Mouse (Mus musculus): Measurements from ENCODE around the gene Tmem63c.

Gene Tmem63c

DNA sequence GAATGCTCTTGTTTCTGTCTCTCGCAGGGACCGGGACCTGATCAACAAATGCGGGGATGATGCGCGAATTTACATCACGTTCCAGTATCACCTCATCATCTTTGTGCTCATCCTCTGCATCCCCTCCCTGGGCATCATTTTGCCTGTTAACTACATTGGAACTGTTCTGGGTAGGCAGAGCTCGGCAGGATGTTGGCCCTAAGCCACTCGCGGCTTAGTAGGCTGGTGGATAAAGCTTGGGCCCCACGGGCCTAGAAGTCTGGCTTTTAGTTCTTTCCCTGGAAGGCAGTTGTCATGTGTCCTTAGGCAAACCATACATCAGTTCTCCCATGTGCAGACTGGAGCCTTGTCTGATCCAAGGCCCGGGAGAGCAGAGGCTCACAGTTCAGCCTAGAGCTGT is 44.3 kb downstream of the Tmem63c start:
- no peak for DNase-seq

DNA sequence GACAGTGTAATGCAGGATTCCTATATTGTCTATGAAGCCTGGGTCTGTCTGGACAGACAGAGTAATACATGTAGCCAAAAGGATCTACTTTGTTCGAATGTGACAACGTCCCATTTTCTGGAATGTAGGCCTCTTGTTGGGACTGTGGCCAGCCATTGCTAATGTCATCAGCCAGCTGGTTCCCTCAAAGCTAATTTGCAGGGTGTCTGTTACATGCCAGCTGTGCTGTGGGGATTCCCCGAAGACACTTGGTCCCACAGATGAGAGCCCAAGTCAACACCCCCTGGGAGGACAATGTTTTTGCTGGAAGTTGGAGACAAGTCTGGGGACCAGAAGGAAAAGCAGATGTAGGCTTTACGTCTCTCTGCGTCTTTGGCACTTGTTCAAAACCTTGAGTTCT is 45.3 kb downstream of the Tmem63c start:
- DNase-seq = no peak

DNA sequence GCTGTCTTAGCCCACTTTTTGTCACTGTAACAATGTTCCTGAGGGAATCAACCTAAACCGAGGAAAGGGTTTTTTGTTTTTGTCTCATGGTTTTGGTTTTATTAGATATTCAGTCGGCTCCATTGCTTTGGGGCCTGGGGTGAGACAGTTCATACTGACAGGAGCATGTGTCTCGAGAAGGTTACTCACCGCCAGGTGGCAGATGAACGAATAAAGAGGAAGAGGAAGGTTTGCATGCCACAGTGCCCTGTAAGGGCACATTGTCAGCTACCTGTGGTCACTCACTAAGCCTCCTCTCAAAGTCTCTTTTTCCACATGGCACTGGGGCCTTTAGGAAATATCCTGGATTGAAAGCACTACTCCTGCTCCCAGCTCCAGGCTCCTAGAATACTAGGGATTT is 49.4 kb downstream of the Tmem63c start:
- no peak for DNase-seq

DNA sequence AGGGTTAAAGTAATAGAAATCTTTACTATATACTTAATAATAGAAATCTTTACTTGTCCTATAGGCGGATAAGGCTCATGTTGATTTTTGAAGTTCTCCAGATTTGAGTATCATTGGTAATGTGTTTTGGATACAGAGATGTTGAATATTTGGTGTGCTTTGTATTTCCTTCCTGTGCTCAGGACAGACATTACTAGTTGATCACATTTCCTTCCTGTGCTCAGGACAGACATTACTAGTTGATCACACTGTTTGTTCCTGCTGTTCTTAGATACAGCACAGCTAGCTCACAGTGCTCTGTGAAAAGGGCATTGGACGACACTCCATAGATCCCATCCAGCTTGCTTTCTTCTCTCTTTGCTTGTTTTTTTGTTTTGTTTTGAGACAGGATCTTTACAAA is 55.5 kb downstream of the Tmem63c start:
- DNase-seq = no peak

DNA sequence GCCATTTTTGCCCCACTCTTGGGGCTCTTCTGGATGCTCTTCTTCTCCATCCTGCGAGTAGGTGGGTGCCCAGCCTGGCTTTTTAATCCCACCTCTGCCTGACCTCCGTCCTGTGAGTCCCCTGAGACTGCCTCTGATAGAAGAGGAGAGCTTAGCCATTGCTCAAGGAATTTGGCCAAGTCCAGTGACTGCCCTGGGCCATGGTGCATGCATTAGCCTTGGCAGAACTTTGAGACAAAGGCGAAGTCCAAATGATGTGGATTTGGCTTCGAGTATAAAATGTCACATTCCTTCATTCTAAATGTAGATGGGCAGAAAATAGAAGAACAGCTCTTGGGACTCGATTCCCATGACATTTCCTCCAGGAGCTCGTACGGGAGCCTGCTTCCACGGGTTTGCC is 61.7 kb downstream of the Tmem63c start:
- DNase-seq = no peak

DNA sequence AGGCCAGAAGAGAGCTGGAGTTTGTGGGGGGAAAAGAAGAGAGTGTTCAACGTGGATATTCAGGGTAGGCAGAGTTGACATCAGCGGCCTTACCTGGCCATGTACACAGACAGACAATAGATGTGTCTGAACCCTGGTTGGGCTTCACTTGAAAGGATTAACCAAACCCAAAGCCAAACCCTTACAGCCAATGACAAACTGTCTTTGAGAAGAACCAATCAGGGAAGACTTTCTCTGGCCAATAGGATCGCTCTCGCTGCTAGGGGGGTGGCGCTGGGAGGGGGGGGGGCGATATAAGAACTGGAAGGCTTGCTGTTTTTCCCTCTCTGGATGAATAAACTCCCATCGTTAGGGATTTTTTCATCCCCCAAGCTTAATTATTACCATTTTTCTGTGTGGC is 66.1 kb downstream of the Tmem63c start:
- DNase-seq = no peak

DNA sequence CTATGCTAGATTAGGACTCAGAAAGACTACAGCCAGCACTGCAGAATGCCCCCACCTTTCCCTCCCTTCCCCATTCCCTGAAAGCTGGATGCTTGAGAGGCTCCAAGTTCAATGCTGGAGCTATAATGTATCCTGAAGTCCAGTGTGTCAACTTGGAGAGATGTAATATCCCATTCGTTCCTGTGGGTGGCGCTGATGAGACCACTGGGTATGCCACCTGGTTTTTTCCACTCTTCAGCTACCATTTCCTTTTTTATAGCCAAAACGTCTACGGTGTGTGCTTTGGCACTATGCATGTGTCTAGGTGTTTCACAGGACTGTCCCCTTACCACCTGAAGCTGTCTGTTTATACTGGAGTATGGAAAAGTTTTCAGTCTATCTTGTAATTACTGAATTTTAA is 67.2 kb downstream of the Tmem63c start:
- no peak for DNase-seq

DNA sequence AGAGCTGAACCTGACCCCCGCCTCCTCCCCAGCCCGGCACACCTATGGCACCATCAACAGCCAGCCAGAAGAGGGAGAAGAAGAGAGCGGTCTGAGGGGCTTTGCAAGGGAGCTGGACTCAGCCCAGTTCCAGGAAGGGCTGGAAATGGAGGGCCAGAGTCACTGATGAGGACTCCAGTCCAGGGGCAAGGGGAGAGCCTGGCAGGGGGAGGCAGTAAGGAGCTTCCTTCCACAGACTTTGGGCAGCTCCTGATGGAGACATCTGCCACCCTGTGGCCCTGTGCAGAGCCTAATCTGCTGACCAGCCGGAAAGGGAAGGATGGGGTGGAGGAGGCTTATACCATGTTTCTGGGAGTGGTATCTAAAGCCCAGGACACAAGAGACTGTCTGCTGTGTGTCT is 68.1 kb downstream of the Tmem63c start:
- no peak for DNase-seq

DNA sequence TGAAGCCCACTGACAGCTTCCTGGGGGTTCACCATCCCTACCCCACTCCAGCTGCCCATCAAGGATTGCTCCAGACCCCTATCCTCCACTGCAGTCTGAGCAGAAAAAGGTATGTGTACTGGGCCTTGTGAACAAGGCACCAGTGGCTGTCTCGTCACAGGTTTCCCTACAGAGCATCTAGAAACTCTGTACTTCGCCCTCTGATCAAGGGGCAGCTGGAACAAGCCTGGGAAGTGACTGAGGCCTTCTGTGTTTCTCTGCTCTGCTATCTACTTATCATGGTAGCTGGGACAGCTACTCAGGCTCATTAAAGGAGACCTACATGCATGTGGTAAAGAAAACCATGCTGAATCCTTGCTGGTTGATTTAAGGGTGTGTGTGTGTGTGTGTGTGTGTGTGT is 68.6 kb downstream of the Tmem63c start:
- no peak for DNase-seq

DNA sequence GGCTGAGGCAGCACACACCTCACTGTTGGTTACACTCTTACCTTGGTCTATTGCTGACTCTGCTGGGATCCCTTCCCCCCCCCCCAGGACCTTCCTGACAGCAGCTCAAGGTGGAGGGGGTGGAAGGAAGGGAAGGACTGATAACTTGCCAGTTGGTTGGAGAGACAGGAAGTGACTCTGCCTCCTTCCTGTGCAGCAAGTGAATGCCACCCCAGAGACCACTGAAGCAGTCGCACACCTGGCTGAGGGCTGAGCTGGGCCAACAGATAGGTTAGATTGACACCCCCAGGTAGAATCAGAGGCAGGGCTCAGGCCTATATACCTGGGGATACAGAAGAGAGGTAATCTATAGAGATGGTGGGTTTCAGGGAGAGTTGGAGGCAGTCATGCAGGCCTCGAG is 70.8 kb downstream of the Tmem63c start:
- no peak for DNase-seq

DNA sequence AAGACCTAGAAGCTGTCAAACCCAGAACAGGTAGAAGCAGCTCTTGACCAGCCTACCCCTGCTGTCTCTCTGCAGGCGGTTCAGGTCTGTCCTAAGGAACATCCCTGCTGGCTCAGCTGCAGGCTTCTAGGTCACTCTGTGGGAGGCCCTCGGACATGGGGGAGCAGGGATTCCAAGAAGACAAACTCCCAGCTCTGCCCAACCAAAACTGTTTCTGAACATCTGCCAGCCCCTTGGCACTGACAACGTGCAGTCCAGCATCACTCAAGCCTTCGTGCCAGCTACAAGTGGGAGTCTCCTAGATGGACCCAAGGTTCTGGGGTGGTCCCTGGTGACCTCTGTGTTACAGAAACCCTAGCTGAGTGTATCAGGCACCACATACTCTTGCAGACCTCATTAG is 72.1 kb downstream of the Tmem63c start:
- DNase-seq = no peak

DNA sequence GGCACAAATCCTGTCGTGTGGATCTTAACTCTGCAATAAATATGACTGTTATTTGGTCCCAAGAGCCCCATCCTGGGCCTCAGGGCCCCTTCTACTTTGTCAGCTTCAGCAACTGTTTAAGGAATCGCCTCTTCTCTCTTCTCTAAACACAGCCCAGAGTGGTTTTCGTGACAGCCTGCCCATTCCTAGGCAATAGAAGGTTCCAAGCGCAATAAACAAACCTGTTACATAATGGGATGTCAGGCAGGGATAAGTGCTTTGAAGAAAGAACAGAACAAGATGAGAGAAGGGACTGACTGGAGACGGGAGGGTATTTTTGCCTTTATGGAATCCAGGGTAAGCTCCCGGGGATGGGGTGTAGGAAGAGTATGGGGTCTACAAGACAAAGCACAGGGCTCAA is 72.5 kb downstream of the Tmem63c start:
- no peak for DNase-seq

DNA sequence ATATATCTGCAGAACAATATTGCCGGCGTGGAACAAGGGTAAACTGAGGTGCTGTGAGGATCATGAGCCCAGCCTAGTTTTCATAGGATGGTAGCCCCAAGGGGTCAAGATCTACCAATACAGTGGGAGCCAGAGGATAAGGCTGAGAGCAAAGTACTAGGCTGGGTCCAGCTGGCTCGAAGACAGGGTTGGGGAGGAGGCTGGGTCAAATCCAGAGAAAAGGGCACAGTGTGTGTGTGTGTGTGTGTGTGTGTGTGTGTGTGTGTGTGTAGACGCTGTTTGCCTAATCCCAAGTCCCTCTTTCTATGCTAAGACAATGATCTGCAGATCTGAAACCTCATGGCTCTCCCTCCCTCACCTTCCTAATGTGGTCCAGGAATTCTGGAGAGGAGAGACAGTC is 79.2 kb downstream of the Tmem63c start:
- no peak for DNase-seq

DNA sequence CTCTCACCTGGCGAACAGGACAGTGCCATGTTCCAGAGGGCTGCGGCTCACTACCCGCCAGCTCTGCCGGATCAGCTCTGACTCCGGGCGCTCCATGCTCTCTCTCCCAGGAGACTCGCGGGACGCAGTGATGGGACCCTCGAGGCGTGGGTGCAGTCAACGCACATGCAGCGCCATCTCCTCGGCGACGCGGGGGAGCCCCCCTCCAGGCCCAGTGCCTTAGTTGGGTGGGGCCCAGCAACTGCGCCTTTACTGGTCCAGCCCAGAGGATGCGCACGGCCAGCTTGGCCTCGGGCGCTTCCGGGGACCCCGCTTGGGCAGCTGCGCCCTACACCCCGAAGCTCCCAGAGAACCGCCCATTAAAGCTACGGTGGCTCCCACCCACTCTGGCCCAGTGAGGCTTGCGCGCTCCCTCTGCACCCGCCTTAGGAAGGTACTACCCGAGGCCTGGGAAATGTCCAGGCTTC is 81.1 kb downstream of the Tmem63c start, which contains the start of gene Ngb:
Ngb (minus strand) TSS at position 375 of the 467 bp plus-strand sequence.
- no peak for DNase-seq

DNA sequence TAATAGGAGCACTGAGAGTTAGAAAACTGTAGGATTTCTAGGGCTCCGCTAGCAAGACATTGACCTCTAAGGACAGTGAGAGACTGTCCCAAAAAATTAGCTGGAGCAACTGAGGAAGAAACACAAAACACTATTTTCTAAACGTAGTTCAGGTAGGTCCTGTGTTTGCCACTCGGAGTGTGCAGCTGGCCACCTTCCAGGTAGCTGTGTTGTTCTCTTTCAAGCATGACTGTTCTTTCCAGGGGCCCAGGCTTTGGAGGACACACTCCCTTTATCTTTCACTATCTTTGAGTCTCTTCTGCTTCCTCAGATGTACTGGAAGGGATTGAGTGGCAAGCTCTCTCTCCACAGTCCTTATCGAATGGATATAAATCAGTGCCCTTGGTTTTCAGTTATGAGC is 82.3 kb downstream of the Tmem63c start:
- no peak for DNase-seq

DNA sequence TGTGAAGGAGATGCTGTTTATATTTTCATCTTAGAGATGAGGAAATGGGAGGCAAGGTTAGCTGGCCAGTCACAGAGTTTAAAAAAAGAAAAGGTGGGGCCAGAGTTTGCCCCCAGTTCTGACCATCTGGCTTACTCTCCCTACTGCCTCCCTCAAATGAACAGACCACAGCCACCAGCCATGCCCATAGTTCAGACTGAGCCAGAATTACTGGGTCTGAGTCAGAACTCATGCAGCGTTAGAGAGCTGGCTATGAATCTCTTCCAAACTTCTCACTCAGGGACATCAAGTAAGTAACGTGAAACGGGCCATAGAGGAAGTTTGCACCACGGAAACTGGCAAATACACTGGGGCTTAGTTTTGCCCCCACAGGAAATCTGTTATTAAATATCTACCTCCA is 83.7 kb downstream of the Tmem63c start:
- no peak for DNase-seq

DNA sequence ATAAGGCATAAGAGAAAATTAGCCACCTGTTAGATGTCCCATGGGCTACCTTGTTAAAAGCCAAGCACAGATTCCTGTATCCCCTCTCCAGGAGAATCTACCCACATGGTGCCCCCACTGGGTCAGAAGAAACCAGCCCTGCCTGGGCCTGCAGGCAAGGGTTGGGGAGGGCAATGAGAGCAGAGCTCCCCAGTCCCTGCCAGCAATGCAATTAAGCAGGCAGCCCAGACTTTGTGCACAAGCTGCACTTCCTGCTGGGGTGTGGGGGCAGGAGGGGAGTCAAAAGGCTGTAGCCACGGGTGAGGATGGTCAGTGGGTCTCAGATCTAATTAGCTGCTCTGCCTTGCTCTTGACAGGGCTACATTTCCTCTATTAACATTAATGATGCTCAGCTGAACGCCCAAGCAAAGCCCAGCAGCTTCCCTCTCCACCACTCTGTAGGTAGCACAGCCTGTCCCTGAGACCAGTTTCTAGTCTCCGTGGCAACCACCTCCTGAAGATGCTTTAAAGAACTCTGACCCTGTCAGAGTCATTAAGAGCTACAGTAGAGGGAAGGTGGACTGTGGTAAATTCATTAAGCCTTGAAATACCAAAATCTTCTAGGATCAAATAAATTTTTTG is 86.3 kb downstream of the Tmem63c start:
- no peak for DNase-seq

DNA sequence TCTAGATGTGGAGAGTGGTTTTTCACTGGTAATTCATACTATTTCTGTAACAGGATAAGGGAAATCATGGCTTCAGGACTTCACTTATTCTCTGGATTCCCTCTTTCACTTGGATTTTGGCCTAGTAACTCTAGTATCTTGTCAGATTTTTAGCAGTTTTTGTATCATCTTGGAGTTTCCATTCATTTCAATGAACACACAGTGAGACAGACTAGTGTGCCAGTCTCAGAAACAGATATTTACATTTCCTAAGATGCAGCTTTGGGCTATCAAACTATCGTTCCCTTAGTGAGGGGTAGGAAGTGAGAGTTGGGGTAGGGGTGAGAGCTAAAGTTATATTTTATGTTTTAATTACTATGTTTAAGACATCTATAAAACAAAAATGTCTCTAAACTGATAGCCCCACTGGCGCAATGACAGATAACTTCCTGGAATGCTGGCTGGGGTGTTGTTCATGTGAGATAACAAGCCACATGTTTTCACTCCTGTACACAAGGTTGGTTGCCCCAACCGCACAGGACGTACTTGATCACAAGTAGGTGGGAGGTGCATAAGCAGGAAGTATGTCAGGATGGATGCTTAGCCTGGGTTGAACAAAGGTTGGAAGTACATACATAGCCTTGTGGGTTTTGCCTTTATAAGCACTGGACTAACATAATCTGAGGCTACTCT is 100.9 kb downstream of the Tmem63c start:
- DNase-seq = no peak

DNA sequence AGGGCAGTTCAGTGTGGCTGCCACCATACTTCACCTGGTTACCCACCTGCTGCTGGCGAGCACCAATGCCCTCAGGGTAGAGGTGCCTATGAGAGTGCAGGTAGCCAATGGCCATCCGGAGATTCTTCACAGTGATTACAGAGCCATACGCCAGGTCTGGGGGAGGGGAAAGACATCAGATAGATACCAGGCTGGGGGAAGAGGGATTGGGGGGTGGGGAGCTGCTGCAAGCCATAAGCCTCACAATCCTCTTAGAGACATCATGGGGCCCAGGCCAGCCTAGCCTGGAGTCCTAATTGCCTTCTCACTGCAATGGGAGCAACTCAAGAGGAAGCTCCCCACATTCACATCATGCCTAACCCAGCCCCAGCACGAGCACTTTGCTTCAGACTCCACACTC is 106.1 kb downstream of the Tmem63c start:
- DNase-seq = no peak

DNA sequence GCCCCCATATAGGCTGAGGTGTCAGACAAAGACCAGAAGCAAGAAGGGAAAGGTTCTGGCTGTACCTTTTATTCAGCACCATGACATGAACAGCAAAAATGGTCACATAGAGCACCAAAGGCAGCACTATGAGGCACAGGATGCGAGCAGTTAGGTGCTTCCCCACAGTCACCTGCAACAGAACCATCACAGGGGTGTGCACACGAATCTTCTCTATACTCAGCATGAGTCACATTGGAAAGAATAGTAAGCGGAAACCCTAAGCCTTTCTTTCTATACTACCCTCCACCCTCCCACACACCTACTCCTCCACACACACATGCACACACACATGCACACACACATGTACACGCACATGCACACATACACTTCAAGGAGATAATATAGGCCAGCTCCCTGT is 109.1 kb downstream of the Tmem63c start:
- no peak for DNase-seq

DNA sequence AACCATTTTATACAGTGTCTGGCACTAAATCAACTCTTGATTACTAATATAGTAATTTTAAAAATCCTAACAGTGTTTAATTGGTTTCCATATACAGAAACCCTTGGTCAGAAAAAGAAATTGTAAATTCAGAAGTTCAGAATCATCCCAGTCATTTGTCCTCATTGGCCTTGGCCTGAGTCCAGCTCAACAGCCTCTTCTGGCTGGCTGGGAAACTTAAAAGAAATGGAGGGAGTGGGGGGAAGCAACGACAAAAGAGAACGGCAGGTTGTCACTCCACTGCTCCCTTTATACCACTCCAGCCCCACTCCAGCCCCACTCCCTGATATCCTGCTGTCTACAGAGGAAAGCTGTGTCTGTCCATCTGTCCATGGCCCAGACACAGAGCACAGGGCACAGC is 110.0 kb downstream of the Tmem63c start:
- no peak for DNase-seq

DNA sequence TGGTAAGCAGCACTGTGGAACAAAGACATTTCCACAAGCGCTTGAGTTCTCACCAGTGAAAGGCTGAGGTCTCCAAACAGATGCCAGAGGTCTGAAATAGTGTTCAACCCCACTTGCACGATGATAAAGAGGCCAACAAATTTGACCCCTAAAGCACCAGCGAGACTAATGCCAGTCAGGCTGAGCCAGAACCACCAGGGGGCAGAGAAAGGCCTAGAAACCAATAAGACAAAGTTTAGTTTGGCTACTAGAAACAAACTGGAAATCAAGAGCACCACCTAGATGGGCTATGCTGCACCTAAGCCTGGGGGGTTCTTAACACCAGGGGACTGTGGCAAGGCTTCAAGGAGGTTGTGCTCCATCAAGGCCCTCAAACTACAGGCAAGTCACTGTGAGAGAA is 110.5 kb downstream of the Tmem63c start:
- DNase-seq = no peak

DNA sequence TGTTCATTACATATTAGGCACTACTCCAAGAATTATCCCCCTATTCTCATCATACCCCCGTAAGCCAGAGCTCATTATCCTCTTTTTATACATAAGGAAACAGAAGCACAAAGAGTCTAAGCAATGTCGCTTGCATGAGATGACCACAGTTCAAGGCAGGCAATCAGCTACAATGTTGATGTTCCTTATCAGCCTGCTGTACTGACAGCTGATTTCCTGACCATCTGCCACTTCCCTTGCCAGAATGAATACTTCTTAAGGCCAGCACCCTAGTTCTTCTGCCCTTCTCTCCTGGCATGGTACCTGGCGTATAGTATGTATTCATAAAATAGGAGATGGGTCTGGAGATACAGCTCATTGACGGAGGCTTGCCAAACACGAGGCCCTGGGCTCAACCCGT is 111.1 kb downstream of the Tmem63c start:
- DNase-seq = no peak

DNA sequence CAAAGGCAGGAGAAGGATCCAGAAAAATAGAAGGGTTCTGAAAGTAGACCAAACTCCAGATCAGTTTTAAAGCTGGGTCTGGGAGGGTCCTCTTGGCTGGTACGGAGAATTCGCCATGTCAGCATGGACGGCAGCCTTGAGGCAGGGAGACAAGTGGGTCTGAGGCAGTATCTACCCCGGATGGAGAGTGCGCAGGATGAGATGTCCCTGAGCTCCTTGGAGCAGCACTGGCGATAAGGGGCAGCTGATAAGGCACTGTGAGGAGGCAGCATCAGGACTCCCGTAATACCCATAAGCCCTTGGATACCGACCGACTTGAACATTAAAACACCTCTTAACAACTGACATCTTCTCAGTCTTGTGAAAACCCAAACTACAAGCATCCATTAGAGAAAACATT is 111.6 kb downstream of the Tmem63c start:
- DNase-seq = no peak

All from right cerebral cortex, adult 18-20 months (tissue).